Mouse (Mus musculus) midbrain, postnatal 0 days (tissue): ENCODE measurements at regions not wholly inside any gene's neighbourhood (a gene's known extent, or its start where the extent isn't known, plus 50 kb on each side); places are given as distances from the start of the nearest gene placed in this dataset.

ENCODE experiments used
- ATAC-seq: fragments of 200-750 bp; cut with Nextera tagmentation; 2 replicates; pipeline ENCODE4 v1.8.0; 2017; ENCODE audit warnings: moderate number of reproducible peaks, mild to moderate bottlenecking, moderate TSS enrichment, moderate library complexity; ENCODE audit not compliant: low FRiP score
- DNase-seq: peaks from one replicate; pipeline ENCODE4 v3.0.0-alpha.2; 2015; ENCODE audit warnings: low spot score
- H3K27ac ChIP-seq: fragments of 300-500 bp; sonication (generic); 2 replicates; pipeline ENCODE4 v1.5.1; 2014; ENCODE audit warnings: low read depth, mild to moderate bottlenecking, low read length, mixed read lengths
- H3K27me3 ChIP-seq: fragments of 300-500 bp; sonication (generic); 2 replicates; pipeline ENCODE4 v1.6.1; 2014; ENCODE audit warnings: low read length, control low read depth, mixed read lengths; ENCODE audit not compliant: insufficient read depth
- H3K36me3 ChIP-seq: fragments of 300-500 bp; sonication (generic); 2 replicates; pipeline ENCODE4 v1.6.1; 2014; ENCODE audit warnings: low read length, control low read depth, mixed read lengths; ENCODE audit not compliant: insufficient read depth
- H3K4me1 ChIP-seq: fragments of 300-500 bp; sonication (generic); 2 replicates; pipeline ENCODE4 v1.6.1; 2014; ENCODE audit warnings: mild to moderate bottlenecking, control low read depth, antibody characterized with exemption, low read length, mixed read lengths; ENCODE audit not compliant: insufficient read depth
- H3K4me2 ChIP-seq: fragments of 300-500 bp; sonication (generic); 2 replicates; pipeline ENCODE4 v1.6.1; 2014; ENCODE audit warnings: low read depth, mild to moderate bottlenecking, low read length, mixed read lengths; ENCODE audit not compliant: poor library complexity, severe bottlenecking
- H3K4me3 ChIP-seq: fragments of 300-500 bp; sonication (generic); 2 replicates; pipeline ENCODE4 v1.5.1; 2014; ENCODE audit warnings: low read depth, mild to moderate bottlenecking, low read length, moderate library complexity
- H3K9ac ChIP-seq: fragments of 300-500 bp; sonication (generic); replicated peaks from 2 replicates; pipeline ENCODE4 v1.6.1; 2014; ENCODE audit warnings: mild to moderate bottlenecking, low read length, moderate library complexity, mixed read lengths; ENCODE audit not compliant: poor library complexity, severe bottlenecking
- H3K9me3 ChIP-seq: fragments of 300-500 bp; sonication (generic); 2 replicates; pipeline ENCODE4 v1.6.1; 2016; ENCODE audit warnings: low read length, control low read depth
- CTCF ChIP-seq: IDR thresholded peaks from 2 replicates; pipeline ENCODE4 v1.5.1; 2016; ENCODE audit warnings: antibody characterized with exemption, mild to moderate bottlenecking
- WGBS: fragments of 180-500 bp; shearing (Covaris S2); extraction: QIAGEN DNeasy Blood & Tissue Kit; methylation state at CpG from one replicate; pipeline ENCODE4 v1.1.7; 2014; 5-methylcytosine and 5-hydroxymethylcytosine counted together

DNA sequence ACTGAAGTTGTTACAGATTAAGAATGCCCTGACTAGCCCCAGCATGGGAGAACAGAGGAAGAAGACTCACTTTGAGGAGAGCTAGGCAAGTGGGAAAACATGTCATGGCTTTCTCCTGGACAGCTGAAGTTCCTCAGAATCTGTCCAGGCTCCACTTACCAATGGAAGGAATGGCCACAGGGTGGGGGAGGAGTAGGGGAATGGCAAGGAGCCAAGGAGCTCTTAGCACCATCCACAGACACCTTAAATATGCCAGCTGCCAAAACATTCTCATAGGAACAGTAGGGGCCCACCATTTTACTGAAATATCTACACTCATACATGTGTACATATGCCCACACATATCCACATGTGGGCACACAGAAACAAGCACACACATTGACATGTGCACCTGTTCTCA is 134.9 kb upstream of the Nrp1 start:
- no peaks in the 10 kb centered on the region for H3K4me1 ChIP-seq
- no peak overlapping the region for H3K4me3 ChIP-seq
- no peak overlapping the region for H3K27ac ChIP-seq
- ATAC-seq (no peak), DNase-seq (no peak)
- H3K9ac ChIP-seq: no peak overlapping the region
- H3K36me3 ChIP-seq: no peaks in the 10 kb centered on the region
- H3K27me3 ChIP-seq: no peaks in the 10 kb centered on the region
- H3K4me2 ChIP-seq: no peak overlapping the region
- H3K9me3 ChIP-seq: no peaks in the 10 kb centered on the region
- TF ChIP-seq CTCF: no peak

DNA sequence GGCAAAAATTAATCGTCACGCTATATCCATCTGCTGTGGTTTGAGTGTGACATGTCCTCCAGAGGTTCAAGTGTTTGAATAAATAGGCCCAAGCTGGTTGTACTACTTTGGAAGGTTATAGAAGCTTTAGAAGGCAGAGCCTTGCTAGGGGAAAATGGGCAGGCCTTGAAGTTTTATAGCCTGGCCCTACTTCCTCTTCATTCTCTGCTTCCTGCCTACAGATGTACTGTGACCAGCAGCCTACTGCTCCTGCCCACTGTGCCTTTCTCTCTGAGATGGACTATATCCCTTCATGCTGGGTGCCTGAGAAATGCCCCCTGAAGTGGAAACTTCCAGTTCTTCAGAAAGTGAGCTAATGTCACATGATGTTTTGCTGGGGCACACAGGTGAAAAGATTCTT is 133.3 kb upstream of the Nrp1 start:
- Histone ChIP-seq H3K9ac (no peak overlapping the region), H3K36me3 (no peaks in the 10 kb centered on the region), H3K27me3 (no peaks in the 10 kb centered on the region), H3K4me2 (no peak overlapping the region), H3K27ac (no peak overlapping the region), H3K4me1 (no peaks in the 10 kb centered on the region), H3K9me3 (no peaks in the 10 kb centered on the region), H3K4me3 (no peak overlapping the region)
- TF ChIP-seq CTCF: no peak
- DNase-seq: no peak
- 95% methylated on average over 2 of the region's 2 CpGs for WGBS
- no peak for ATAC-seq

DNA sequence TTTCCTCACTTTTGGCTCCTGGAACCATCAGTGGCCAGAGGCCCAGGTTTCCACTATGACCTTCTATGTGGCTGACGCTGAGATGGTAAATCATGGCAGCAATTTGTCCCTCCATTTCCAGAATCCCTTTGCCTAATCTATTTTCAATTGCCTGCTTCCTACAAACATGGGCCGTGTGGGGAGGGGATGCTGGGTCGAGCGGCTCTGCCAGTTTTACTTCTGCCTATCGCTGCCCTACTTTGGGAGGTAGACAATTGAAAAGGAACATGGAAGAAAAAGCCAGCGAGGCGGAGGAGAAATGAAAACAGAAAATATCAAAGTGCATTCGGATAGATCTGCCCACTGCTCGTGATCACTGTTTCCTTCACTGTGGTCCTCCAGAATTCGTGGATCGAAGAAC is 123.3 kb upstream of the Nrp1 start:
- WGBS: 91% methylated on average over 11 of the region's 11 CpGs
- Histone ChIP-seq H3K36me3 (no peaks in the 10 kb centered on the region), H3K9me3 (no peaks in the 10 kb centered on the region), H3K4me3 (no peak overlapping the region), H3K4me1 (no peaks in the 10 kb centered on the region), H3K27me3 (no peaks in the 10 kb centered on the region), H3K27ac (no peak overlapping the region), H3K9ac (no peak overlapping the region), H3K4me2 (no peak overlapping the region)
- ATAC-seq (no peak), DNase-seq (no peak)
- no peak for TF ChIP-seq CTCF

DNA sequence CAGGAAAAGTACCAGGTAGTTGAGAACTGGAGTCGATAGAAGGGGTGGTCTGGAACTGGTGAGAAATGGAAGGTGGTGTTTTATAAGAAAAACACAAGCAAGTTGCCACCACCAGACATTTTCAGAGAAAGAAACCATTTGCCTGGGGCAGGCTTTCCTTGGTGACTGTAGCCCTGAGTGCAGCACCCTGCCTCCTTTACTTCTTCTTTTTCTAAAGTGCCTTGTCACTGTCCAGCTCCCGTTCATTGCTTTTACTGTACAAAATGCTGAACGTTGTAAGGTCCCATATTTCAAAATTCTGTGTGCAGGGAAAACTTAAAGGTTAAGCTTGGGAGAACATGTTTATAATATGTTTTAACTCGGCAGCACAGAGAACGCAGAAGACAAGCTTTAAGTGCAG is 122.9 kb upstream of the Nrp1 start:
- Histone ChIP-seq H3K27me3 (no peaks in the 10 kb centered on the region), H3K4me1 (no peaks in the 10 kb centered on the region), H3K4me3 (no peak overlapping the region), H3K4me2 (no peak overlapping the region), H3K36me3 (no peaks in the 10 kb centered on the region), H3K27ac (no peak overlapping the region), H3K9ac (no peak overlapping the region), H3K9me3 (no peaks in the 10 kb centered on the region)
- DNase-seq (no peak), ATAC-seq (no peak)
- no peak for TF ChIP-seq CTCF
- WGBS: 78% methylated on average over 5 of the region's 5 CpGs

DNA sequence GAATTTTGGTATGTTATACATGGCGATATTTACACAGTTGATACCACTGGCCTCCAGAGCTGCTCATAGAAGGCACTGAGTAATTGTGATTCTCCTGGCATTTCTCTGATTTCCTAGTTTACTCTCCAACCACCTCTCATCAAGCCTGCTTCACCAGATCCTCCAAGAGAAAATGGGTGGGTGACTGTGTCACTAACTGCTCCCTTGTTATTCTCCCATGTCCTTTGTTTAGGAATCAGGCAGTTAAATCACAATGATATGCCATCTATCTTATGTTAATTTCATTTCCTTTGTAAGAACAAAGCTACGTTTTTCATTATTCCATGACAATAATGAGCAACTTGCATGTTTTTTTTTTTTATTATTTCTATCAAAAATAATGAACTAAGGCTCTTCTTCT is 122.3 kb upstream of the Nrp1 start:
- Histone ChIP-seq H3K4me1 (no peaks in the 10 kb centered on the region), H3K9me3 (no peaks in the 10 kb centered on the region), H3K9ac (no peak overlapping the region), H3K27me3 (no peaks in the 10 kb centered on the region), H3K4me2 (no peak overlapping the region), H3K27ac (no peak overlapping the region), H3K4me3 (no peak overlapping the region), H3K36me3 (no peaks in the 10 kb centered on the region)
- DNase-seq (no peak), ATAC-seq (no peak)
- no peak for TF ChIP-seq CTCF
- 78% methylated on average over 2 of the region's 2 CpGs for WGBS

DNA sequence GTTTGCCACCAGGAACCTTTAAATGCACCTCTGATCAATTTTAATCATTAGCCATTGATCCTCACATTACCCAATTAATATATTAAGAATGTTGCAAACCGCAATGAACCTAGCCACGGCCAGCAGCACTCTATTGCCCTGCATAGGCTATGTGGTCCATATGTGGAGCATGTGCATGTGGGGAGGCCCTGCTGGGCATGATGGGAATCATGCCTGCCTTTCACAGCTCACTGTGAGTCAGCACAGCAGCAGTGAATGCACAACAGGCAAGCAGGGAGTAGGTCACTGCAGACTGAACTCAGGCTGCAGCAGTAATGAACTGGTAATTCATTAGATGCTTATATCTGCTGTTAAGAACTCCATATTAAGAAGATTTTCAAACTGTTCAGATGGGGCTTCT is 119.5 kb upstream of the Nrp1 start:
- no peak overlapping the region for H3K4me3 ChIP-seq
- H3K9me3 ChIP-seq: no peaks in the 10 kb centered on the region
- DNase-seq (no peak), ATAC-seq (no peak)
- no peaks in the 10 kb centered on the region for H3K36me3 ChIP-seq
- TF ChIP-seq CTCF: no peak
- no peaks in the 10 kb centered on the region for H3K27me3 ChIP-seq
- no peak overlapping the region for H3K27ac ChIP-seq
- H3K9ac ChIP-seq: no peak overlapping the region
- WGBS: 94% methylated on average over 2 of the region's 2 CpGs
- H3K4me1 ChIP-seq: no peaks in the 10 kb centered on the region
- H3K4me2 ChIP-seq: no peak overlapping the region

DNA sequence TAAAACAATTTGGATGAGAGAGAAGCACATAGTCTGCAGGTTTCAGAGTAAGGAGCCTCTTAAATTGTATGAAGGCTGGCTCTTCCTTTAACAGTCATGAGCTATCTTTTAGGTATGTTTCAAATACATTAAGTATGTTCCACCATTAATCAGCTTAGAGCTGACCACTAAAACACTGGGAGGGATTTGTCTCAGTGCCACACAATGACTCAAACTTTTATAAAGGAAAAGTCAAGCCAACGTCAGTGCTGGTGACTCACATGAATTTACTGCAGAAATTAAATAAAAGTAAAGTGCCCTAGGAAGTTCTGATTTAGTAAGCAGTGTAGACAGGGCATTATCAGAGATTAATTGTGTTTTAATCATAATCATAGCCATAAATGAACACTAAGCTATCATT is 118.6 kb upstream of the Nrp1 start:
- Histone ChIP-seq H3K27me3 (no peaks in the 10 kb centered on the region), H3K36me3 (no peaks in the 10 kb centered on the region), H3K27ac (no peak overlapping the region), H3K4me2 (no peak overlapping the region), H3K9me3 (no peaks in the 10 kb centered on the region), H3K4me1 (no peaks in the 10 kb centered on the region), H3K4me3 (no peak overlapping the region), H3K9ac (no peak overlapping the region)
- DNase-seq (no peak), ATAC-seq (no peak)
- 53% methylated on average over 1 of the region's 1 CpGs for WGBS
- no peak for TF ChIP-seq CTCF
